Mouse (Mus musculus) CD4-positive, CD25-positive, alpha-beta regulatory T cell (primary cell): Measurements from ENCODE around the gene Atad2b. TPM values are rescaled to one million over a fixed set of nuclear protein-coding genes. Genes with fewer than 3 reads are reported as not detected.

ENCODE experiments used
- polyA plus RNA-seq: library from polyadenylated mRNA; unstranded; fragments of 100-300 nt; shearing (Covaris generic); gene quantifications from one replicate; pipeline ENCODE4 v1.2.1, GENCODE M21; 2017

Gene Atad2b
- 60.6 TPM for polyA plus RNA-seq

DNA sequence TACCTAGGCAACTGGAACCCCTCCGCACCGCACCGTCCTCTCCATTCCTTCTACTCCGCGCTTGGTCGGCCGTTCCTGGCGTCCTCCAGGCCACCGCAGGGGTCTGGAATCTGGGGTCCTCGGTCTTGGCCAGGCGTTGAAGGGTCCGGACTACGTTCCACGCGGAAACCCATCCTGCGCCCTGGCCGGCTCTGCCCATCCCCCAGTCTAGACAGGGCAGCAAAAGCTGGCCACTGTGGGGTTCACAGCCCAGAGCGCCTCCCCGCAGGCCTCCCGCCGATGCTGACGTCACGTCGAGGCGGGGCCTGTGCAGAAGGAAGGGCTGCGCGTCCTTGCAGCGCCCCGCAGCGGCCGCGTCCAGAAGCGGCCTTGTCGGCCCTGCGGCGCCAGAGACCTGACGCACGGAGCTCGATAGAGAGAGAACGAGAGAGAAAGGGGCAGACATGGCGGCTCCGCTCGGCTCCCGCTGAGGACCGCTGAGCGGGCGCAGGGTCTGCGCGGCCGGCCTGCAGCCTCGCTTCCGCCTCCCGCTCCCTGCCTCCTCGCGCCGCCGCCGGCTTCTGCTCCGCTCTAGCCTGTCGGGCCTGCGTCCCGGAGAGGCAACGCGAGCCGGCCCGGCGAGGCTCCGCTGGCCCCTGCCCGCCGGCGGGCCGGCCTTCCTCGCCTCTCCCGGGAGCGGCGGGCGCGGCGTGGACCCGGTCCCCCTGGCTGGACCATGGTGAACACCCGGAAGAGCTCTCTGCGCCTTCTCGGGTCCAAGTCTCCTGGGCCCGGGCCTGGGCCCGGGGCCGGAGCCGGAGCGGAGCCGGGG is at the start of gene Atad2b:
Atad2b (plus strand) TSS at position 360 of the 811 bp plus-strand sequence.

DNA sequence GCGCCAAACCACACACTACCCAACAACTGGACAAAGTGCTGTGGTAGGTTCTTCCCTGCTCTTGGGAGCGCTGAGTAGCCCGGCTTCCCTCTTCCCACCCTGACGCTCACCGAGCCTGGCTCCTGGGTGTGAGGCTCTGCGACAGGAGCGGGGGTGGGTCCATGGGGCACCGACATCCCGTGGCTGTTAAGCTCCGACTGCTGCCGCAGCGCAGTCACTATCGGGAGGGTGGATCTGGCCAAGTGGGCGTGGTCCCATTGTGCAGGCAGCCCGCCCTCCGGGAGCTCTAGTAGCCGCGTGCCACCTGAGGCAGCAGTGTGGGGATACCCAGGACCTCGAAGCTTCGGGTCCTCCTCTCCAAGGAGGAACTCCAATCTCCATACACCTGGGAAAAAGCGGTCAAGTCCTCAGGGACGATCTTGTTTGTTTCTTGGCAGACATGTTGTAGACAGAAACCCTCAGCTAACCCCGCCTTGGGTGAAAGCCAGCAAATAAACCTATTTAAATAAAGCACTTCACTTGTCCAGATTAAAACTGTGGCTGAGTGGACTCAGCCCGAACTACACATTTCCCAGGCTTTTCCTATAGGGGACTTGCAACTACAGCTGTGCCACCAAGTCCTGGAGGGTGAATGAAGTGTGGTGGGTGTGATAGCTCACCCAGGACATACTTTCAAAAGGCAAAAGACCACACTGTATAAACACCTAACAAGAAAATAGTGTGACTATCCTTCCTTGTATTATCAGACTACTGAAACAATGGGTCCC is 42.8 kb upstream of the Atad2b start, which contains the start of gene Mfsd2b:
Mfsd2b (minus strand) TSS at position 199 of the 767 bp plus-strand sequence.

DNA sequence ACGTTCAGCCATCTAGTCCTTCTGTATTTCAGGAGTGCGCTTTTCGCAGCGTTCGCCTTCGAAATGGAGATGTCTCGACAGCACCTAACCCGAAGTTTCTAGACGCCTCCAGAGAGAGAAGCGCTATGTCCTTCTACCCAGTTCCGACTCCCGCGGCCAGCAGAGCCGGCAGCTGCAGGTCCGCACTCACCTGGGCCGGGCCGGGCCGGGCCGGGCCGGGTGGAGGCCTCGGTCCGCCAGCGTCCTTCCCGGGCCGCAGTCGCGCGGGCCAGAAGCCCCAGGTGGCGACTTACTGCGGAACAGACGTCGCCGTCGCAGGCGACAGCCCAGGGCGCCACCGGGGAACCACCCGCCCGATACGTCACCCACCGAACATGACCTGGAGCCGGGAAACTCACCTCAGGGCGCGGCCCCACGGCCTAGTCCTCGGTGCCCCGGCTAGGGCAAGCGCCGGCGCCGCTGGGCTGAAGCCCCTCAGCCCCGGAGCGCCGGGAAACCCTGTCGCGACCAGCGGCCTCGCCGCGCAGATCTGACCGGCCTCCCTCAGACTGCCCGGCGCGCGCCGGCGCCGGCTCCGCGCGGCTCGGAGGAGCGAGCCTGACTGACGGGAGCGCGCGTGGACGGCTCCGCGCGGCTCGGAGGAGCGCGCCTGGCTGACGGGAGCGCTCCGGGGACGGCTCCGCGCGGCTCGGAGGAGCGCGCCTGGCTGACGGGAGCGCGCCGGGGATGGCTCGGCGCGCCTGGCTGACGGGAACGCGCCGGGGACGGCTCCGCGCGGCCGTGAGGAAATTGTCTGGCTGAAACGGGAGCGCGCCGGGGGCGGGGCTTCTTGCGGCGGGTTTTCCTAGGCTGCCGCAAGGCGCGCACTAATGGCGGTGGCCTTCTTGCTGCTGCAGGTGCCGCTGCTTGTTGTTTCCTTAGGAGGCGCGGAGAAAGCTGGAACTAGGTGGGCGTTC is 9.9 kb upstream of the Atad2b start, which contains the start of gene Ubxn2a:
Ubxn2a (minus strand) TSS at position 755 of the 956 bp plus-strand sequence.

Other genes starting within 250 kb of the Atad2b start
- gene Fam228a, start 178.9 kb upstream of the Atad2b start, polyA plus RNA-seq, result not detected
- 0.35 TPM for gene Pfn4, start 148.3 kb upstream of the Atad2b start, polyA plus RNA-seq
- gene Fam228b, start 148.1 kb upstream of the Atad2b start, polyA plus RNA-seq, result 0.60 TPM
- gene Sf3b6, start 99.8 kb upstream of the Atad2b start, polyA plus RNA-seq, result 383 TPM
- gene Fkbp1b, start 75.8 kb upstream of the Atad2b start, polyA plus RNA-seq, result not detected
- gene Wdcp, start 74.0 kb upstream of the Atad2b start, polyA plus RNA-seq, result 12.6 TPM
- gene Mfsd2b, start 43.0 kb upstream of the Atad2b start, polyA plus RNA-seq, result 0.49 TPM
- gene Ubxn2a, start 9.6 kb upstream of the Atad2b start, polyA plus RNA-seq, result 33.1 TPM